Mouse (Mus musculus): ENCODE data around the gene Dlgap4. TPM values are rescaled to one million over a fixed set of nuclear protein-coding genes. Genes with fewer than 3 reads are reported as not detected.

The Dlgap4 gene
- polyA plus RNA-seq, 1 experiment from 2014 or later, result 201 TPM

DNA sequence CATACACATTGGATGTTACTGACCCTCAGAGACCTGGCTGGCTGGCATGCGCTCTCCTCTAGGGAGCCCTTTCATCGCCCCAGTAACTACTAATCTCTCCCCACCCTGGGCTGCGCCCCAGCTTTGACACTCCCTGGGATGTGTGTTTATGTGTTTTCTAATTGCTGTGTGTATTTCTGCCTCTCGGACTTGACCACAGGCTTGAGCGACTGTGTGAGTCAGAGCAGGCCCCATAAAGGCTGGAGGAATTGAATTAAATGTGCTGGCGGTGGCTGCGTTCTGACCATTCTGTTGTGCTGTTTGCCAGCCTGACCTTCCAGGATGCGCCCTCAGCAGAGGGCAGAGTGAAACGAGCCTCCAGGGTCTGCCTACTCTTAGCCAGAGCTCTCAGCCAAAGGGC is 78.2 kb downstream of the Dlgap4 start:
- no peak for ATAC-seq
- Histone ChIP-seq H3K4me3 (ENCODE audit: low read length) (no peak overlapping the region), H3K27ac (ENCODE audit: low read depth, low read length) (no peak overlapping the region), H3K4me2 (ENCODE audit: low read length) (no peak overlapping the region), H3K36me3 (ENCODE audit: control insufficient read depth, insufficient read depth, low read length) (no peaks in the 10 kb centered on the region), H3K9ac (ENCODE audit: low read depth, low read length) (no peak overlapping the region), H3K9me3 (ENCODE audit: control insufficient read depth, low read length) (no peaks in the 10 kb centered on the region), H3K27me3 (replicated peaks; ENCODE audit: control insufficient read depth, insufficient read depth, low read length) (no peaks in the 10 kb centered on the region), H3K4me1 (ENCODE audit: control insufficient read depth, insufficient read depth, low read depth, low read length) (peaks cover 14% of the 10 kb centered on the region)
- WGBS, result 44% methylated on average over 9 of the region's 9 CpGs

- H3K4me3 ChIP-seq (ENCODE audit: low read length), result no peak overlapping the region
- ATAC-seq, result 0 out of 2 replicates have a peak, but pooled peaks have one; percentile 21
Measured at GRCm38 (mm10) chr2:156693241-156693807, 79.8 kb downstream of the Dlgap4 start.

GRCm38 (mm10) chr2:156697261-156697660 is 83.8 kb downstream of the Dlgap4 start:
- Histone ChIP-seq H3K4me2 (ENCODE audit: low read length) (no peak overlapping the region), H3K4me1 (ENCODE audit: control insufficient read depth, insufficient read depth, low read depth, low read length) (peaks cover 15% of the 10 kb centered on the region), H3K27me3 (replicated peaks; ENCODE audit: control insufficient read depth, insufficient read depth, low read length) (no peaks in the 10 kb centered on the region), H3K4me3 (ENCODE audit: low read length) (no peak overlapping the region), H3K36me3 (ENCODE audit: control insufficient read depth, insufficient read depth, low read length) (no peaks in the 10 kb centered on the region), H3K9ac (ENCODE audit: low read depth, low read length) (no peak overlapping the region; the same call in 1 of the 2 replicates), H3K27ac (ENCODE audit: low read depth, low read length) (peak overlapping the region; percentile 31; the same call in 1 of the 2 replicates), H3K9me3 (ENCODE audit: control insufficient read depth, low read length) (no peaks in the 10 kb centered on the region)
- peak; percentile 31; the same call in 1 of the 2 replicates for ATAC-seq
- 56% methylated on average over 8 of the region's 8 CpGs for WGBS

More at GRCm38 (mm10) chr2:156693241-156693807, 79.8 kb downstream of the Dlgap4 start:
- no peaks in the 10 kb centered on the region for H3K9me3 ChIP-seq (ENCODE audit: control insufficient read depth, low read length)
- H3K36me3 ChIP-seq (ENCODE audit: control insufficient read depth, insufficient read depth, low read length), result no peaks in the 10 kb centered on the region
- H3K4me2 ChIP-seq (ENCODE audit: low read length), result no peak overlapping the region
- WGBS, result 47% methylated on average over 11 of the region's 11 CpGs
- no peak overlapping the region for H3K27ac ChIP-seq (ENCODE audit: low read depth, low read length)
- peaks cover 23% of the 10 kb centered on the region for H3K4me1 ChIP-seq (ENCODE audit: control insufficient read depth, insufficient read depth, low read depth, low read length)
- no peak overlapping the region for H3K9ac ChIP-seq (ENCODE audit: low read depth, low read length)
- no peaks in the 10 kb centered on the region for H3K27me3 ChIP-seq (replicated peaks; ENCODE audit: control insufficient read depth, insufficient read depth, low read length)

- Histone ChIP-seq H3K4me2 (ENCODE audit: low read length) (no peak overlapping the region), H3K27ac (ENCODE audit: low read depth, low read length) (no peak overlapping the region), H3K36me3 (ENCODE audit: control insufficient read depth, insufficient read depth, low read length) (no peaks in the 10 kb centered on the region), H3K9me3 (ENCODE audit: control insufficient read depth, low read length) (no peaks in the 10 kb centered on the region), H3K27me3 (replicated peaks; ENCODE audit: control insufficient read depth, insufficient read depth, low read length) (no peaks in the 10 kb centered on the region), H3K4me3 (ENCODE audit: low read length) (no peak overlapping the region), H3K9ac (ENCODE audit: low read depth, low read length) (no peak overlapping the region), H3K4me1 (ENCODE audit: control insufficient read depth, insufficient read depth, low read depth, low read length) (peaks cover 15% of the 10 kb centered on the region)
- WGBS, result 59% methylated on average over 9 of the region's 9 CpGs
- no peak for ATAC-seq
Measured at GRCm38 (mm10) chr2:156698168-156698567, 84.7 kb downstream of the Dlgap4 start.

- no peaks in the 10 kb centered on the region for H3K9me3 ChIP-seq (ENCODE audit: control insufficient read depth, low read length)
Measured at GRCm38 (mm10) chr2:156705473-156705872, 92.0 kb downstream of the Dlgap4 start.

GRCm38 (mm10) chr2:156716683-156717082 is 103.2 kb downstream of the Dlgap4 start:
- no peak overlapping the region; the same call in 1 of the 2 replicates for H3K9ac ChIP-seq (ENCODE audit: low read depth, low read length)
- H3K27me3 ChIP-seq (replicated peaks; ENCODE audit: control insufficient read depth, insufficient read depth, low read length), result no peaks in the 10 kb centered on the region
- no peak overlapping the region for H3K4me3 ChIP-seq (ENCODE audit: low read length)
- no peaks in the 10 kb centered on the region for H3K9me3 ChIP-seq (ENCODE audit: control insufficient read depth, low read length)
- 0 out of 2 replicates have a peak, but pooled peaks cover 2% of the 10 kb centered on the region for H3K36me3 ChIP-seq (ENCODE audit: control insufficient read depth, insufficient read depth, low read length)
- peaks cover 23% of the 10 kb centered on the region for H3K4me1 ChIP-seq (ENCODE audit: control insufficient read depth, insufficient read depth, low read depth, low read length)
- H3K27ac ChIP-seq (ENCODE audit: low read depth, low read length), result peak overlapping the region; percentile 78
- no peak for ATAC-seq
- no peak overlapping the region; the same call in 1 of the 2 replicates for H3K4me2 ChIP-seq (ENCODE audit: low read length)
- 75% methylated on average over 6 of the region's 6 CpGs for WGBS

More at GRCm38 (mm10) chr2:156705473-156705872, 92.0 kb downstream of the Dlgap4 start:
- Histone ChIP-seq H3K4me2 (ENCODE audit: low read length) (no peak overlapping the region), H3K4me1 (ENCODE audit: control insufficient read depth, insufficient read depth, low read depth, low read length) (no peaks in the 10 kb centered on the region), H3K9ac (ENCODE audit: low read depth, low read length) (no peak overlapping the region), H3K36me3 (ENCODE audit: control insufficient read depth, insufficient read depth, low read length) (peaks cover 8% of the 10 kb centered on the region; the same call in 1 of the 2 replicates), H3K27me3 (replicated peaks; ENCODE audit: control insufficient read depth, insufficient read depth, low read length) (no peaks in the 10 kb centered on the region), H3K27ac (ENCODE audit: low read depth, low read length) (no peak overlapping the region), H3K4me3 (ENCODE audit: low read length) (no peak overlapping the region)
- WGBS, result 22% methylated on average over 6 of the region's 6 CpGs
- ATAC-seq, result peak; percentile 54; the same call in 1 of the 2 replicates

DNA sequence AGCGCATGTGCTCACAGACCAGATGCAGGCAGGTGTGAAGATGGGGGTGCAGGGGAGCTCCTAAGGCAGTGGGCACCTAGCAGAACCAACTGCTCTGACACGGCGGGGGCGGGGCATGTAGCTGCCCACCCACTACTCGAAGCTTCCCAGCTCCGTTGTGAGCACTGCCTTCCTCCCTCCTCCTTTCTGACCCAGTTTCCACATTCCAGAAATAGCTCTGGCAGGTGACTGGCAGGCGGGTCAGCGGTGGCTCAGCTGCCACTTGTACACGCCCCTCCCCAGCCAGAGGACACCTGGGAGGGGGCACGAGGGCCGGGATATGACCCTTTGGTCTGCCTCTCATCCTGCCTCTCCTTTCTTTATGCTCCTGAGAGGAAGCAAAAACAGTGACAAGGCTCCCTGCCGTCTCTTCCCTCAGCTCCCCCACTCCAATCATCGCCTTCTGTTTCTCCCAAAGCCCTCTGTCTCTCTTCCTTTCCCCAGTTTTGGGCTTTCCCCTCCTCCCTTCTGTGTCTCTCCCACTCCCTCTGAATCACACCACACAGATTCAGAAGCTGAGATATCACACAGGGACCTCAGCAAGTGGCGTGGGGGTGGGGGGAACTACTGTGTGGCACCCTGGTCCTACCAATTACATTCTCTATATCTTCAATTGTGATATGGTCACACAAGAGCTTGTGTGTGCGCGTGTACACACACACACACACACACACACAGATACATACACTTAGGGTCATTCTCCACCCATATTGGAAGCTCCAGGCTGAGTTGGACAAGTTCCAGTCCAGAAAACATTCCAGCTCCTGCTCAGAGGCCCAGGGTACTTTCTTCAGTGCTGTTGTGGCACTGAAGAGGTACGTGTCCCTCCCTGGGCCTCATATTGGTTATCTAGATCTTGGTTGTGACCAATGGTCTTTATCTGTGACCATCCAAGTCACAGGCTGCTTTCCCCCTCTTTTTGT is 104.1 kb downstream of the Dlgap4 start:
- no peaks in the 10 kb centered on the region for H3K9me3 ChIP-seq (ENCODE audit: control insufficient read depth, low read length)
- no peaks in the 10 kb centered on the region for H3K27me3 ChIP-seq (replicated peaks; ENCODE audit: control insufficient read depth, insufficient read depth, low read length)
- H3K36me3 ChIP-seq (ENCODE audit: control insufficient read depth, insufficient read depth, low read length), result 0 out of 2 replicates have a peak, but pooled peaks cover 2% of the 10 kb centered on the region
- H3K4me3 ChIP-seq (ENCODE audit: low read length), result no peak overlapping the region; the same call in 1 of the 2 replicates
- peak overlapping the region; percentile 78 for H3K27ac ChIP-seq (ENCODE audit: low read depth, low read length)
- H3K4me2 ChIP-seq (ENCODE audit: low read length), result peak overlapping the region; percentile 46
- H3K9ac ChIP-seq (ENCODE audit: low read depth, low read length), result peak overlapping the region; percentile 54
- 19% methylated on average over 17 of the region's 17 CpGs for WGBS
- H3K4me1 ChIP-seq (ENCODE audit: control insufficient read depth, insufficient read depth, low read depth, low read length), result peaks cover 25% of the 10 kb centered on the region
- ATAC-seq, result 0 out of 2 replicates have a peak, but pooled peaks have one; percentile 8

- H3K4me1 ChIP-seq (ENCODE audit: control insufficient read depth, insufficient read depth, low read depth, low read length), result peaks cover 34% of the 10 kb centered on the region
Measured at GRCm38 (mm10) chr2:156718793-156719192, 105.3 kb downstream of the Dlgap4 start.

More at GRCm38 (mm10) chr2:156718793-156719192, 105.3 kb downstream of the Dlgap4 start:
- Histone ChIP-seq H3K36me3 (ENCODE audit: control insufficient read depth, insufficient read depth, low read length) (no peaks in the 10 kb centered on the region), H3K27me3 (replicated peaks; ENCODE audit: control insufficient read depth, insufficient read depth, low read length) (no peaks in the 10 kb centered on the region), H3K4me2 (ENCODE audit: low read length) (no peak overlapping the region), H3K27ac (ENCODE audit: low read depth, low read length) (peak overlapping the region; percentile 78), H3K4me3 (ENCODE audit: low read length) (no peak overlapping the region), H3K9ac (ENCODE audit: low read depth, low read length) (no peak overlapping the region), H3K9me3 (ENCODE audit: control insufficient read depth, low read length) (no peaks in the 10 kb centered on the region)
- no peak for ATAC-seq
- WGBS, result 69% methylated on average over 5 of the region's 5 CpGs

All from hindbrain, embryonic 16.5 days (tissue).